Mouse (Mus musculus) naive thymus-derived CD4-positive, alpha-beta T cell, adult 2 months (primary cell): ENCODE data around the gene Mapk1ip1l.

Experiments used
- DNase-seq: peaks from one replicate; pipeline ENCODE4 v3.0.0-alpha.2; 2011; ENCODE audit warnings: low read depth

Mapk1ip1l gene

GRCm38 (mm10) chr14:47297785-47298407 lies at the start of gene Mapk1ip1l:
Mapk1ip1l (plus strand) TSS chr14:47298266.
- DNase-seq = peak; percentile 90

- DNase-seq = no peak
These were observed 48.2 kb upstream of the Mapk1ip1l start for GRCm38 (mm10) chr14:47249839-47250238.

DNA sequence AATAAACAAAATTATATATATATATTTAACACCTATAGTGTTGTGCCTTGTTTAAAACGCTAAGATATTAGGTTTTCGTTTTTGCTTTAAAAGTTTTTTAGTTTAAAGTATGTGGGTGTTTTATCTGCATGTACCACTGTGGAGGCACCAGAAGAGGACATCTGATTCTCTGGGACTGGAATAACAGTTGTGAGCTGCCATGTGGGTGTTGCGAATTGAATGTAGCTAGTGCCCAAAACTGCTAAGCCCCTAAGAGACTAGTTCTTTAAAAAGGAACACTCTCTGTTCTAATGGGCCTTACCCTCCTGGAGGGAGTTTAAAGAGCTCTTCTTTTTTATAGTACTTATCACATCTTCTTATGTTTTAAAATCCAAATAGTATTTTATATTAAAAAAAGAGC lies 33.2 kb upstream of the Mapk1ip1l start:
- DNase-seq = no peak

- no peak for DNase-seq
These were observed 32.2 kb upstream of the Mapk1ip1l start for GRCm38 (mm10) chr14:47265829-47266228.

- DNase-seq = no peak
These were observed 29.0 kb upstream of the Mapk1ip1l start for GRCm38 (mm10) chr14:47269056-47269455.

- no peak for DNase-seq
These were observed 28.4 kb upstream of the Mapk1ip1l start for GRCm38 (mm10) chr14:47269706-47270105.

DNA sequence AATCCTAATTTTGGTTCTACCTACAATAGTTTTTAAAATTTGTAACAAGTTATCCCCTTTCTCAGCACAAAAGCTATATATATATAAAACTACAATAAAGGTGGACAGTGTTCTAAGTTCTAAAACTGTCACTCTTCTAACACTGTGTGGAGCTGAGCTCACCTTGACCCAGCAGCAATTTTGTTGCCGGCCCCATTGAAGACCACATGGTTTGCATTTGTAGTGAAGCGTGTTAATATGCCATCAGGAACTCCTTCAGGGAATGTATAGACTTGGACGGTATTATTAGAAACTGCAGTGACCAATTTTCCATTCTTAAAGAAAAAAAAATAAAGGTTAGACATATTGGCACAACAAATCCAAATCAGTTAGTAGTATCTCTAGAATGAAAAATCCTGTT lies 24.3 kb upstream of the Mapk1ip1l start:
- no peak for DNase-seq

DNA sequence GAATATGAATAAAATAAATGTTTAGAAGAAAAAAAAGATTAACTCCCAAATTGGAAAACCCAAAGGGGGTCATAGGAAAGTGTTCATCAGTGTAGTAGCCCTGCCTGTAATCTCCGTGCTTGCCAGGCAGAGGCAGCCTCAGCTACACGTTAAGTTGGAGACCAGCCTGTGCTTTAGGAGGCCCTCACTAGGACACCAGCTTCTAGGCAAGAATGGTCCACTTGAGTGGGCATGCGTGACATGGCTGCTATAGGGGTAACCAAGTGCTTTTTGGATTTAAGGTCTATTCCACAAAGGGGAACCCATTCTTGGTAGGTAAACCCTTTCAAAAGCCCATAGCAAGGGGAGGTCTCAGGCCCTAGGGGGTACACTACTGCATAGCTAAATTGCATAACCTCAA lies 22.6 kb upstream of the Mapk1ip1l start:
- peak; percentile 21 for DNase-seq

- DNase-seq = peak; percentile 63
These were observed 21.9 kb upstream of the Mapk1ip1l start for GRCm38 (mm10) chr14:47276036-47276603.

GRCm38 (mm10) chr14:47276637-47277393 lies 21.3 kb upstream of the Mapk1ip1l start, which contains the start of the genes Wdhd1 and Socs4:
Wdhd1 (minus strand) TSS chr14:47276857.
Socs4 (plus strand) TSS chr14:47276931.
- peak; percentile 95 for DNase-seq

DNA sequence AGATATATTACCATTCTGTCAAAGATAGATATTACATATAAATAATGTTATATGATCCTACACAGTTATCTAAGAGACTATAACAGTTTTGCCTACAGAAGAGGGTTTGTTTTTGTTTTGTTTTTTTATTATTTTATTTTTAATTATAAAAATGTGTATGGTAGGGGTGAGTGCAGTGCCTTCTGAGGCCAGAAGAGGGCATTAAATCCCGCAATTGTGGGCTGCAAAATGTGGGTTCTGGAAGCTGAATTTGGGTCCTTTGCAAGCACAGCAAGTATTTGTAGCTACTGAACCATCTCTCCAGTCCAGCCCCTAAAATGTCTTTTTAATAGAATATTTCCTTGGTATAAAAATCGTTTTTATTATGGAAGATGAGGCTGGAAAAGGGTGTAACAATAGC lies 19.0 kb upstream of the Mapk1ip1l start:
- DNase-seq = no peak

- no peak for DNase-seq
These were observed 16.5 kb upstream of the Mapk1ip1l start for GRCm38 (mm10) chr14:47281535-47281934.

GRCm38 (mm10) chr14:47283568-47283967 lies 14.5 kb upstream of the Mapk1ip1l start:
- DNase-seq = no peak

- no peak for DNase-seq
These were observed 12.8 kb upstream of the Mapk1ip1l start for GRCm38 (mm10) chr14:47285271-47285670.

DNA sequence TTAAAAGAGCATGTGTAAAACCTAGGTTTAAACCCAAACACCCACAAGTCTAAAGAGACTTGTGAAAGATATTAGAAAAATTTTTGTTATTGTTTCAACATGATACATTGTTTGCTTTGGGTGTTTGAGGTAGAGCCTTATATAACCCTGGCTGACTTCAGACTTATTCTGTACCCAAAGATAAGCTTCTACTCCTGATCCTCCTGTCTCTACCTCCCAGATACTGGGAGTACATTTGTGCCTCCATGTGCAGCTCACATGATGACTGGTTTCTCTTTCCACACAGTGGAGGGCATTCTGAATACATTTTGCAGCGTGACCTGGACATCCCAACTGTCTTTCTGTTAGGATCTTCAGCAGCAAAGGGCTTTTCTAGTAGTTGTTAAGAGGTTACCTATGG lies 11.9 kb upstream of the Mapk1ip1l start:
- DNase-seq = no peak

DNA sequence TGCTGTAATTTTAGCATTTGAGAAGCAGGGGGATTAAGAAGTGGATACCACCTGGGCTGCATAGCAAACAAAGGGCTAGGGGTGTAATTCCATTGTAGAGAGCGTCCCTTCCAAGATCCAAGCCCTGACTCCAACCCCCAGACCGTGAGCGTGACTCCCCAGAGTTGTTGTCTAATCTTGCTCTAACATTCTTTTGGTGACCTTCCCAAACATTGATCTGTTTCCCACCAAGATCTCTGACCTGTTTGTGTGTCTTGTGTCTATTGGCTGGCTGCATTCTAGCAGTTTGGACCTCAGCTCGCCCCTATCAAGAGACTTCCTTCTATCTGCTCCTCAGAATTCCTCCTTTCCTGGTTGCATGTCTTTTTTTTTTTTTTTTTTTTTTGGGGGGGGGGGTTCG lies 11.0 kb upstream of the Mapk1ip1l start:
- DNase-seq = no peak

DNA sequence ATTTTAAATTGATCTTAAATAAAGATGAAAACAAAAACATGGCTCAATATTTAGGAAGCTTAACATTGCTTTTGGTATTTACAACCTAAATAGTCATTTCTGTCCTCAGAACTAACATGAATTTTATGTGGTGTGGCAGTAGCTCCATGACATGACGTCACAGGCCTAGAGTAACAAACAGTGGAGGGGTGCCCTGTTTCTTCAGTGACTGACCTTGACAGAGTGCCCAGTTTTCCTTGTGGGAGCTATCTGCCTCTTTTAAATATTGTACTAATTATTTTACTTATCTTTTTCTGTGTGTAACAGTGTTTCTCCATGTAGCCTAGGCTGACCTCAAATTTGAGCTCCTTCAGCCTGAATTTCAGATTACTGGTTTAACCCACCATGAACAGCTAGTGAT lies 6.3 kb upstream of the Mapk1ip1l start:
- DNase-seq = no peak

DNA sequence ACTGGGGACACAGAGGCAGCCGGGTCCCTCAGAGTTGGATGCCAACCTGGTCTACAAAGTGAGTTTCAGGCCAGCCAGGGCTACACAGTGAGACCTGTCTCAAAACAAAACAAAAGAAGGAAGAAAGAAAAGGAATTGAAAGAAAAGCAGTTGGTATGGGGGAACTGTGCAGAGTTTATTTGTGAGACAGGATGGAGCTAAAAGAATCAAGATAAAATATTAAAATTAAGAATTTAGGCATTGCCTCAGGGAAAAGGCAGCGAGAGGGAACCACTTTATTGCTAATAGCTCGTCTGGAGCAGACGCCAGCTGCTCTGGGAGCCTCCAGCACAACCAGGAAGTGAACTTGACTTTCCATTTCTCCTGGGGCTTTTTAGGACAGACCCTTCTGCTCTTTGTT lies 3.9 kb upstream of the Mapk1ip1l start:
- DNase-seq = no peak

DNA sequence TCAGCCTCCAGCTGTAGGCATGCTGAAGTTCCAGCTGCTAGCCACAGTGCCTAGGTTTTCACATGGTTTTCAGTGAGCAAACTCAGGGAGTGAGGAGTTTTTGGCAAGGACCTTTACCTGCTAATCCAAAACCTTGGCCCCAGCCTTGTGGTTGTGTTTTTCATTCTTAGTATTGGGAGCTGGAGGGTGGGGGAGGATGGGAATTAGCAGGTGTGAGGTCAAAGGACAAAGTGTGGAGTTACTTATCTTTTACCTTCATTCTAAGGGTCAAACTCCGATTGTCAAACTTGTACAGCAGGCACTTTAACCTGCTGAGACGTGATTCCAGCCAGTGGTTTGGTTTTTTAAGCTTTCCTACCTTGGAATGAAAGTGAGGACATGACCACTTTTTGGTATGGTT lies 1.8 kb upstream of the Mapk1ip1l start:
- DNase-seq = no peak

GRCm38 (mm10) chr14:47298408-47298792 lies 334 bp downstream of the Mapk1ip1l start:
- no peak for DNase-seq

GRCm38 (mm10) chr14:47298819-47299261 lies 774 bp downstream of the Mapk1ip1l start:
- DNase-seq = peak; percentile 71

DNA sequence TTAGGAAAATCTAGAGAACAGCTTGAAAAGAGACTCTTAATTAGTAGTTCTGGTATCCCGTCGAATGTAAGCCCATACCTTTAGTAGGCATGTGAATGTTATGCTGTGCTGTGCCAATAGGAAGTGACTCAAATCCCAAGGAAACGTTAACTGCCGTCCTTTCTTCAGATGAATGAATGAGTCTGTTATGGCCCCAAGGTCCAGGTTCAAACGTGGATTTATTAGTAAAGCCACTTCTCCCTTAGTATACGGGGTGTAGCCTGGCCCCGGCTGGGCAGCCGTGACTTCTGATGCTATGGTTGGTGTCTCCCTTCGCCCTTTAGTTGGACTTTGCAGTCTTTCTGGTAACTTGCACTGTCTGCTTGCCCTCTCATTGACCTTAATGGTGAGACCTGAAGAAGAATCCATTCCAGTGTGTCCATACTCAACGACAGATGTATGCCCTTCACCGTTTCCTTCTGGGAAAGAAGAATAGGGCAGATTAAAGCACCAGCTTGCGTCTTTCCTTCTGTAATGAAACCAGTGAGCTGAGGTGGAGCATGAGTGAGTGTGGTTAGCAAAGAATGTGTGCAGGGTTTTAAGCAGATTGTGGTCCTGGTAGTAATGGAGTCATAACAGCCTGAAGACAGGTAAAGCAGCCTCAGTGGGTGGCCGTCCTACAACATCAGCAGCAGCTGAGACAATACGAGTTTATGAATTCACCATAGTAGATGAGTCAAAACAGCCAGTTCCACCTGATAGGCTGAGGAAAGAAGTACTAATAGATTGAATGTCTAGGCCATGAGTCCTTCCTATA lies 5.0 kb downstream of the Mapk1ip1l start:
- DNase-seq = no peak
